Mouse (Mus musculus): ENCODE results near the gene Rnaseh1.

Gene Rnaseh1

GRCm38 (mm10) chr12:28666734-28667133 lies 17.3 kb downstream of the Rnaseh1 start:
- no peak for DNase-seq (ENCODE audit: low spot score in 2 of 2)

DNA sequence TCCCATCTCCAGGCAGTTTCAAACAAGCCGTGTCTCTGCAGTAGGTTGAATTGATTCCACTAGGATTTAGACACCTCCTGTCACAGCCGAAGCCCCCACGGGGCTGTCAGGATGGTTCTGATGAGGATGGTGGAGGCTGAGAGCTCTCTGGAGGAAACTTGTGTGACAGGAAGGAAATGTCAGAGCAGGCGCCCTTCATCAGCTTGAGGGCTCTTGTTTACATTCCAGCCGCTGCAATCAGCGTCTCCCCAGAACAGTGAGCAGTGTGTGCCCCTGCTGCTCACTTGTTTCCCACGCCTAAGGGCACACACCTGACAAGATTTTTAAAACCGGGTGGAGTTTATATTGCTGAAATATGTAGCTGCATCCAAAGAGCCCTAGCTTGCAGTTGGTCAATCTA lies 17.9 kb downstream of the Rnaseh1 start:
- no peak for DNase-seq (ENCODE audit: low spot score in 2 of 2)

DNA sequence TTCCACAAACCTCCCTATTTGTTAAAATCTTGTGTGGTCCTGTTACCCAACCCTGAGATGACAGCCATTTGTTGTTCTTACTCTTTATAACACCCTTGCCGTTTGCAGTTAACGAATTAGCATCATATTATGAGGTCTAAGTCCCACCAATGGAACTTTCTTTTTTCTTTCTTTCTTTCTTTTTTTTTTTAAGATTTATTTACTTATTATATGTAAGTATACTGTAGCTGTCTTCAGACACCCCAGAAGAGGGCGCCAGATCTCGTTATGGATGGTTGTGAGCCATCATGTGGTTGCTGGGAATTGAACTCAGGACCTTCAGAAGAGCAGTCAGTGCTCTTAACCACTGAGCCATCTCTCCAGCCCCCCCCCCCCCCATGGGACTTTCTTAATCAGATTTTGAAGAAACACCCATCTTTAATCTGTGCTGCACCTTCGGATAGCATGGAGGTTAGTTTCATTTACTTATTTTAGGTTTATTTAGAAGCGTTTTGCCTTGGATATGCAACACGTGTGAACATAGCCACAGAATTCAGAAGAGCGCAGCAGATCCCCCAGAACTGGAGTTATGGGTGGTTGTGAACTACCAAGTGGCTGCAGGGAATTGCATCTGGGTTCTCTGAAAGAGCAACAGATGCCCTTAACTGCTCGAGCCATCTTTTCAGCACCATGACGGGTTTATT lies 24.8 kb downstream of the Rnaseh1 start:
- no peak for DNase-seq (ENCODE audit: low spot score in 2 of 2)

DNA sequence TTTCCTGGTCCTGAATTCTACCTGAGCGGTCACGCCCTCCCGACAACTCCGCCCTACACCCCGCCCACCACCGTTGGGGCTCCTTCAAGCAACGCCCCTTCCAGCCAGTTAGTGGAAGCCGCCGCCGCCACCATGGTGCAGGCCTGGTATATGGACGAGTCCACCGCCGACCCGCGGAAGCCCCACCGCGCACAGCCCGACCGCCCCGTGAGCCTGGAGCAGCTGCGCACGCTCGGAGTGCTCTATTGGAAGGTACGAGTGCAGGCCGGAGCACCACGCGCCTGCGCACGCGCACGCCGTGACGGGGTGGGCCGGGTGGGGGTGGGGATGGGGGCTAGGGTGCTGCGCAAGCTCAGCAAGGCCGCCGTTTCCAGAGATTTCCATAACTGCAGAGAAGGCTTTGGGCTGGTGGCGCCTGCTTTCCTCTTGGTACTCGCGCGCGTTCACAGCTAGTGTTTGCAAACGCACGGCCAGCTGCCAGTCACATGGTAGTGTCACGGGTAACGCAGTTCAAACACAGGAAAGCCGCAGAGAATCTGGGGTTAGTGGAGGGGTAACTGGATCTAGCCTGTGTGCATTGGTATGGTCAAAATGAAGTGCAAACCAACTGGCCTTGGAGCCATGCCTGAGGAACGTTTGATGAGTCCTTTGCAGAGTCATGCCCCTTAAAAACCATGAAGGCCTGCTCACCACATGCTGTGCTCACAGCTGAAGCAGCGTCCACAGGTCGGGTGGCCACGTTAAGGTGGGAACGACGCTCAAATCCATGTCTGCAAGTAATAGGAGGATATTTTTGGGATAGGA lies 25.9 kb downstream of the Rnaseh1 start, which contains the start of gene Adi1:
Gene Adi1 (plus strand): TSS at position 111 of the 804 bp plus-strand sequence.
- peak; percentile 80 to 84 for DNase-seq (ENCODE audit: low spot score in 2 of 2)

GRCm38 (mm10) chr12:28675925-28676209 lies 26.5 kb downstream of the Rnaseh1 start:
- no peak for DNase-seq (ENCODE audit: low spot score in 2 of 2)

DNA sequence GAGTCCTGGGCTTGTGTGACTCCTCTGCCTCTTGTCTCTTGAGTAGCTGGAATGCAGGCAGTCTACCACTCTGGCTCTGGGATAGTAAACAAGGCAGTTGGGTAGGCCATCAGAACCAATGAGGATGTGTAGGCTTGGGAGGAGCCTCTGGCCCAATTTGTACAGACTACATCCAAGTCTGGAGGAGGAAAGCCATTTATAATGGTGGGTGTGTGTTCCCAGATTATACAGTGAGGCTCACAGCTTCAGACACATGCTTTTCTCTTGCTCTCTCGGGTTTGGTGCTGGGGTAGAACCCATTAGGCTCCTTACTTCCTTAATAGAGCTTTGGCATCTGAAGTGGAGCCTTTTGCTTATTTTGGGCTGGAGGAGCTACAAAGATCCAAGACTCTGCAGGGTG lies 35.3 kb downstream of the Rnaseh1 start:
- DNase-seq (ENCODE audit: low spot score in 2 of 2): no peak

GRCm38 (mm10) chr12:28685771-28686170 lies 36.4 kb downstream of the Rnaseh1 start:
- no peak for DNase-seq (ENCODE audit: low spot score in 2 of 2)

DNA sequence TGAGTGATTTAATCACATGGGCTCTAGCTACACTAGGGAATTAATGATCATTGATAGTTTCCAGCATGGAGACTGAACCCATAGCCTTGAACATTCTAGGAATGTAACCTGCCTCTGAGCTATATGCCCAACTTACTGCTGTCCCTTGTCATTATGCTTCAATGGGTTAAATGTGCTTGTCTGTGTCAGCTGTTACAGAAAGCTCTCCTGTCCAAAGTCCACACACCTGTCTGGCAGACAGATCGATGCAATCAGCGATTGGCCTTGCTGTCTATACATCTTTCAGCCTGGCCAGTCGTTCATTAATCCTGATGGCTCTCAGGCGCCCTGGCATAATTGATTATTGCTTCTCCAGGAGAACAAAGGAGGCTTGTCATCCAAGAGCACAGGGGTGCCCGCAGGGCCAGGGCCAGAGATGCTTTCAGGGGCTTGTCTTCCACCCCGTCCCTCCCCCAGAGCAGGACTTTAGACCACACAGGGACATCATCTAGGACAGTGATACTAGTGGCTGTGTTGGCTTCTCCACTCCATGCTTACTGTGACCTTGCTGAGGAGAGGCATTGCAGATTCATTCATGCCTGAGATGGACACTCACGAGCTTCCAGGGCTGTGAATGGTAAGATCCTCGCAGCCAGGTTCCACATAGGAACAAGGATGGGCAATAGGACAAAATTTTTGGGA lies 36.9 kb downstream of the Rnaseh1 start:
- no peak for DNase-seq (ENCODE audit: low spot score in 2 of 2)

- DNase-seq (ENCODE audit: low spot score in 2 of 2): no peak
Measured at GRCm38 (mm10) chr12:28688996-28689395, 39.6 kb downstream of the Rnaseh1 start.

DNA sequence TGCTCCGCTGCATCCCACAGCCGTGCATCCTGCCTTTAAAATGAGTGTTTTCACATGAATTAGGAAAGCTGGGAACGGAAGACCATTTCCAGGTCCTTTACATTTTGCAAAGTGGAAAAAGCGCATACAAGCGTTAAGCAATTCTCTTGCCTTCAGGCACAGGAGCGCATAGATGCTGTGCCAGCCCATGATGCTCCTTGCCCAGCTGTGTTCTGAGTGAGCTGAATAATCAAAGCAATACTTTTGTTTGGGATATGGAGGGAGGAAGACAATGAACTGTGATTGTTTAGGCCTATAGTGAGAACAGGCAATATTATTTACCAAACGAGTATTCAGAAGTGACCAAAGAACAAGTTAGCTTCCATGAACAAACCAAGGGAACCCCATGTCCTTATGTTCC lies 41.3 kb downstream of the Rnaseh1 start:
- no peak for DNase-seq (ENCODE audit: low spot score in 2 of 2)

- DNase-seq (ENCODE audit: low spot score in 2 of 2): no peak
Measured at GRCm38 (mm10) chr12:28693738-28694137, 44.3 kb downstream of the Rnaseh1 start.

GRCm38 (mm10) chr12:28694231-28694630 lies 44.8 kb downstream of the Rnaseh1 start:
- DNase-seq (ENCODE audit: low spot score in 2 of 2): no peak

GRCm38 (mm10) chr12:28694776-28695175 lies 45.4 kb downstream of the Rnaseh1 start:
- no peak for DNase-seq (ENCODE audit: low spot score in 2 of 2)

DNA sequence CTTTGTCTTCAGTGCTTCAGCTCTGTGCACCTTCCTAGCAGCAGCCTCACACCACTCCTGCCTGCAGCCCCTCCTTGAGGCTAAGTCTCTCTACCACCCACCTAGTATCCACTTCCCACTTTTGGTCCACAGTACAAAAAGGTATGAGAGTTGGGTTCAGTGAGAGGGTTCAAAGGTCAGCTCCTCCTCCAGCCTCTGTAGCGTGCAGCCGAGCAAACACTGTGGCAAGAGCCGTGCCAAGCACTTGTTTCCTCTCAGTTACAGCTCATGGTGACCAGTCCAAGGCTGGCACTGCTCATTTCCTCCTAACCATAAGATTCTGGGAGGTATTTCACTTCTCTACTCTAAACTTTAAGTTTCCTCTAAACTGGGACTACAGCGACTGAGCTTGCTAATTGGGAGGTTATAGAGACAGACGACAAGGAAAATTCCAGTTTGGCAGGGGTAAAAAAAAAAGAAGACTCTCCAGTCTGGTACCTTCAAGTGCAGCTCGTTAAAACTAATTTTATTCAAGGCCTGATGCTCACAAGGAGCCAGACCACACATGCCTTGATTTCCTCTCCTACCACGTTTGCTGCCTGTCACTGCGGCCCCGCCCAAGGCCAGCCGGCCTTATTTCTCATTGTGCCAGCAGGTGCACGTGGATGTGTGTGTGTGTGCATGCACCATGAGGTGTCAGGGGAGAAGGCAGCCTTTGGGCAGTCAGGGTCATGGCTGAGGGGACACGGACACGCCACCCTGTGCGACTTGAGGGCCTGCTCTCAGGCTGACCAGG lies 48.6 kb downstream of the Rnaseh1 start:
- no peak for DNase-seq (ENCODE audit: low spot score in 2 of 2)

- no peak for DNase-seq (ENCODE audit: low spot score in 2 of 2)
Measured at GRCm38 (mm10) chr12:28699086-28699485, 49.7 kb downstream of the Rnaseh1 start.

DNA sequence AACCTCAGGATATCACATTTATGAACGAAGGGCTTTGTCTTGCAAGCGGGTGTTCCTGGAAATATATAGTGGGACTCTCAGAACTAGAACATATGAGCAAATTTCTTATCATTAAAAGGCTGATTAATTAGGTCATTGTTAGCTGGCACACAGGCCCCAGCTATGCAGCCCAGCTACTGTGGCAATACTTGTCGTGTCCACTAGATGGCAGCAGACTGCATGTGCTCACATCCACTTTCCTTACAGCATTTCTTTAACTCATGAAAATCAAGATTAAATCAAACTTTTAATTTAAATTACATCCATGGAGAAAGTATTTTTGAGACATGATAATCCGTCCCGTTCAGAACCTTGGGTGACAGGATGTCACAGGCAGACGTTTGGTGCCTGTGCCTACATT lies 50.3 kb downstream of the Rnaseh1 start:
- peak; percentile 39 to 62 for DNase-seq (ENCODE audit: low spot score in 2 of 2)

GRCm38 (mm10) chr12:28700101-28700511 lies 50.7 kb downstream of the Rnaseh1 start:
- DNase-seq (ENCODE audit: low spot score in 2 of 2): no peak

- DNase-seq (ENCODE audit: low spot score in 2 of 2): peak in 1 of 2 experiments; percentile 16
Measured at GRCm38 (mm10) chr12:28700561-28701025, 51.2 kb downstream of the Rnaseh1 start.

DNA sequence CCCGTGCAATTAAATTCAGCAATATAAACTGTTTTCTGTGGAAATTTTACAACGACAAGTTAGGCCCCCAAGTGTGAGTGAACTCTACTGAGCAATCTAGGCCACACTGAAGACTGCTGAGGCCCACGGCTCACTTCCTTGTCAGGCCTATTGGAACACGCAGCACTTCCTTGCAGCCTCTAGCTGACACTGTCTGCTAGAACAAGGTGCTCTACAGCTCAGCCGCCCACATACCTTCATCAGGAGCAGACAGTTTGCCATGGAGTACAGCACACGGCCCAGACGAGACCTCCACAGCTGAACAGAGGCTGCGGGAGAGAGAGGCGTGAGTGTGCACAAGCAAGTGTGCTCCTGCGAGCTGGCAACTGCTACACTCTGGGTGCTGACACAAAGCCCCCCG lies 51.9 kb downstream of the Rnaseh1 start:
- DNase-seq (ENCODE audit: low spot score in 2 of 2): no peak

DNA sequence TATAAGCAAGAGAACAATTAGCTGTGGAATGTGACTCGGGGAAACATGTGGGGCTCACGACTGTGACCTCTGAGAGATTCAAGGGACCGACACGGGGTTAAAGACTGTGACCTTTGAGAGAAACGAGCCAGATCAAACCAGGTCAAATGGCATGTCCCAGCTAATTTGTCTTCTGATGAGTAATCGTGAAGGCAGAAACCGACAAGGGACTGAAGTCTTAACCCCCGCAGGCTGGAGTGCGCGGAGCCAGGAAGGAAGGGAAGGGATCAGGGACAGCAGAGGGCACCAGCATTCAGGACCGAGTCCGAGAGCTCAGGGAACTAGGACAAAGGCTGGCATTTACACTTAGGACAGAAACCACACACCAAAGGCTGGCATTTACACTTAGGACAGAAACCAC lies 55.0 kb downstream of the Rnaseh1 start:
- DNase-seq (ENCODE audit: low spot score in 2 of 2): no peak

DNA sequence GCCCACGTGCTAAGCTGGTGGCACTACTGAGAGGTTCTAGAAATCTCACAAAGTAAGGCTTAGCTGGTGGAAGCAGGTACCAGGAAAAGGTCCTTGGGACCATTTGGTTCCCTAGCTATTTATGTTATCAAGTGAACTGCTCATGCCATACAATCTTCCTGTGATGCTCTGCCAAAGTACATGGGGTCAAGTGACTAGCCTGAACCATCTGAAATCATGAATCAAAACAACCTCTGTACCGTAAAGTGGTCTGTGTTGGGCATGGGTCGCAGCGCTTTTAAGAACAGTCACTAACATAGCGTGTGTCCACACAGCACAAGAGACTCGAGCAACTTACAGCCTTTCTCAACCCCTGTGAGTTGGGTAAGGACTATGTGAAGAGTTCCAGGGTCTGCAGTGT lies 55.8 kb downstream of the Rnaseh1 start:
- no peak for DNase-seq (ENCODE audit: low spot score in 2 of 2)

- DNase-seq (ENCODE audit: low spot score in 2 of 2): no peak
Measured at GRCm38 (mm10) chr12:28708154-28708553, 58.8 kb downstream of the Rnaseh1 start.

All from urinary bladder, postnatal 36 days (tissue).